Mouse (Mus musculus) forebrain, embryonic 15.5 days (tissue): ENCODE data around the gene Oas1g. TPM values are rescaled to one million over a fixed set of nuclear protein-coding genes. Genes with fewer than 3 reads are reported as not detected.

Experiments used
- ATAC-seq: fragments of 200-750 bp; cut with Nextera tagmentation; replicated peaks from 2 replicates; pipeline ENCODE4 v1.8.0; 2017; ENCODE audit warnings: mild to moderate bottlenecking, moderate TSS enrichment, moderate library complexity
- H3K27ac ChIP-seq: fragments of 300-500 bp; sonication (generic); replicated peaks from 2 replicates; pipeline ENCODE4 v1.5.1; 2015; ENCODE audit warnings: mild to moderate bottlenecking, inconsistent platforms
- H3K27me3 ChIP-seq: fragments of 300-500 bp; sonication (generic); 2 replicates; pipeline ENCODE4 v1.6.1; 2015; ENCODE audit warnings: inconsistent platforms
- H3K36me3 ChIP-seq: fragments of 300-500 bp; sonication (generic); 2 replicates; pipeline ENCODE4 v1.6.1; 2015; ENCODE audit warnings: mild to moderate bottlenecking, inconsistent platforms
- H3K4me1 ChIP-seq: fragments of 300-500 bp; sonication (generic); 2 replicates; pipeline ENCODE4 v1.6.1; 2015; ENCODE audit warnings: inconsistent platforms
- H3K4me2 ChIP-seq: fragments of 300-500 bp; sonication (generic); replicated peaks from 2 replicates; pipeline ENCODE4 v1.6.1; 2015; ENCODE audit warnings: mild to moderate bottlenecking, inconsistent platforms
- H3K4me3 ChIP-seq: fragments of 300-500 bp; sonication (generic); 2 replicates; pipeline ENCODE4 v1.5.1; 2015; ENCODE audit warnings: mild to moderate bottlenecking, inconsistent platforms
- H3K9ac ChIP-seq: fragments of 300-500 bp; sonication (generic); replicated peaks from 2 replicates; pipeline ENCODE4 v1.6.1; 2015; ENCODE audit warnings: mild to moderate bottlenecking, inconsistent platforms
- H3K9me3 ChIP-seq: fragments of 300-500 bp; sonication (generic); 2 replicates; pipeline ENCODE4 v1.6.1; 2016; ENCODE audit warnings: inconsistent platforms
- WGBS: fragments of 180-500 bp; shearing (Covaris S2); methylation state at CpG from one replicate; pipeline ENCODE4 v1.1.7; 2015; ENCODE audit warnings: mixed read lengths; 5-methylcytosine and 5-hydroxymethylcytosine counted together
- microRNA-seq: library from miRNA; unstranded; fragments of <30 nt; microRNA quantifications from one replicate; pipeline ENCODE4, GENCODE M21; 2016
- polyA plus RNA-seq: library from polyadenylated mRNA; unstranded; fragments of >200 nt; fragmentation: Nextera tagmentation; extraction: Ambion mirVana; gene quantifications from 2 replicates; pipeline ENCODE4 v1.2.1, GENCODE M21; 2015

Gene Oas1g
- polyA plus RNA-seq, 1 experiment from 2014 or later: 0.09 TPM

DNA sequence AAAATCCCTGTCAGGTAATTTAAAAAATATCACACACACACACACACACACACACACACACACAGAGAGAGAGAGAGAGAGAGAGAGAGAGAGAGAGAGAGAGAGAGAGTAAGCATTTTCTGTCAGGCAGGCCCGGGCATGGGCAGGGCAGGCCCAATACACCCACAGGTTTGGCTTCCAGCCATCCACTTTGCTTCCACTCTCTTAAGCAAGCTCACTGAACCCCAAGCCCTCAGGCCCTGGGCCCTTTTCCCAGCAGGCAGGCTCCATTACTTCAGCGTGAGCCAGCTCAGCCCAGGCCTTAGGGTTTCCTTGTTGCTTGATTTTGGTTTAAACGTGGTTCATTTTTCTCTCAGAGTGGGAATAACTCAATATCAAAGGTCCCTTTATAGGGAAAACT is 42.7 kb downstream of the Oas1g start:
- Histone ChIP-seq H3K9me3 (no peaks in the 10 kb centered on the region), H3K36me3 (no peaks in the 10 kb centered on the region), H3K27ac (peak overlapping the region; percentile 51), H3K27me3 (no peaks in the 10 kb centered on the region), H3K9ac (no peak overlapping the region), H3K4me1 (0 out of 2 replicates have a peak, but pooled peaks cover 2% of the 10 kb centered on the region), H3K4me3 (no peak overlapping the region), H3K4me2 (no peak overlapping the region)
- 47% methylated on average over 3 of the region's 3 CpGs for WGBS
- peak; percentile 57; the same call in 1 of the 2 replicates for ATAC-seq

DNA sequence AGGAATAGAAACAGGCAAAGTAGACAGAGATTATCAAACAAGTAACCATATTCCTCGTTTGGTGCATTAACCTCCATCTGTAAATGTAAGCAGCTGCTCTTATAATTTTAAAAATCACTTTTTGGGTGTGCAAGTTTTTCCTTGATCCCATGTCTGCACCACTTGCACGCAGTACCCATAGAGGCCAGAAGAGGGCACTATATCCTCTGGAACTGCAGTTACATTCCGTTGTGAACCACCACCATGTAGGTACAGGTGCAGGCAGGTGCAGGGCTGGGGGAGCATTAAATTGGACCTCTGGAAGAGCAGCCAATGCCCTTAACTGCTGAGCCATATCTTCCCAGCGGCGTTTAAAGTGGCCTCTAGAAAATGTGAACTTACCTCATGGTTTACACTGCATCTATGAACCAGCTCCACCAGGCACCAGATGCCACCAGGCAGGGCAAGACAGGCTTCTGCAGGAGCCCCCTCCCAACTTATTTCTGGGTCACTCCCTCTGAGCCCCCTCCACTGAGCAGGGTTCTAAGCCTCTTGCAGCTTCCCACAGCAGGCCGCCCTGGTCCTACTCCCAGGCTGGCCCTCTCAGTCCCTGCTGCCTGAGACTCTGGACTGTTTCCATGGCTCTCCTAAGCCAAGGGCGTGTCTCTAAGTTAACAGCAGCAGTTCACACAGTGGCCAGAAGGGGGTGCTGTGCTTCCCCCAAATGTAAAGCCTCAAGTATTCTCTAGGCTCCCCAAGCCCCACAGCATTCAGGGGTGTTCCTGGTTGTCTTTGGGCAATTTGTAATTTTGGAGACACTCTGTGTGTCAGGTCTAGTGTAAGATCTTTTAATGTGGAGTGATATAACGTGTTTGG is 50.5 kb downstream of the Oas1g start:
- H3K4me3 ChIP-seq: no peak overlapping the region
- WGBS: 11% methylated on average over 8 of the region's 8 CpGs
- H3K27me3 ChIP-seq: no peaks in the 10 kb centered on the region
- no peak overlapping the region for H3K9ac ChIP-seq
- H3K4me2 ChIP-seq: no peak overlapping the region
- ATAC-seq: no peak
- no peaks in the 10 kb centered on the region for H3K36me3 ChIP-seq
- no peaks in the 10 kb centered on the region for H3K9me3 ChIP-seq
- no peak overlapping the region for H3K27ac ChIP-seq
- H3K4me1 ChIP-seq: peaks cover 11% of the 10 kb centered on the region

DNA sequence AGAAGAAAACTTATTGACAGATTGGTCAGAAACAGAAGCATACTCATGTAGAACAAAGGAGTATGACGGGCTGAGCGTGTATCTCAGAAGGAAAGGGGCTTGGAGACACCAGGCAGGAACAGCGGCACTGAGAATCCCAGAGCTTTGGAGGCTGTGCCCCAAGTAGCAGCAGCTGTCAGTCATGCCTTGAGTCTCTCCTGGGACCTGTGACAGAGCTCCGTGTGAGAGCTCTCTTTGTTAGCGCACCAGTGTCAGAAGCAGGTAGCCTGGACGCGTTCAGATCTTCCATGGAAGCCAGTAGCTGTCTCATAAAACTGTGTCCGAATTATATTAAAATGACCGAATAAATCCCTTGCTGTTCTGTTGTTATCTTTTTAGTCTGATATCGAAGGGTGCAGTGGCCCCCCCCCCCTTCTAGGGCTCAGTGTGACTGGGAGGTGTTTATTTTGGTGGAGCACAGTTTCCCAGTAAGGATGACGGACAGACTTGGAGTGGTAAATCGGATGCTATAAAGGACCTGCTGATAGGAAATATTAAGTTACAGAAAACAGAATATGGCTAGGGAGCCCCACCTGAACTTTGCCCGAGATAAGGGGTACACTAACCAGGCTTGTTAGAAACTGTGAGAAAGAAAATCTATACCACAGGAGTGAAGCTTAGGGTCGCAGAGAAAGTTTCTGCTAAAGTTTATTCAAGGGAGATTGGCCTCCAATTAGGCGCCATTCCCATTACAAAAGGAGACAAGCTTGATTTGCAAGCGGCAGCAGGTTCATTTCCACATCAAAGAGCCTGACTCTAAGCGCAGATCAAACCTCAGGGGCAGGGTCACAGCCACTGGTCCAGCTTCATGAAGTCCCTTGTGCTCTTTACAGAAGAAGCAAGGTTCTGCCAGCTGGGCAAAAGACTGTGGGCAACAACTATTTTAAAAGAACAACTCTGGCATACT is 53.8 kb downstream of the Oas1g start:
- Histone ChIP-seq H3K9me3 (no peaks in the 10 kb centered on the region), H3K27me3 (no peaks in the 10 kb centered on the region), H3K27ac (no peak overlapping the region), H3K4me2 (peak overlapping the region; percentile 22), H3K4me1 (peaks cover 11% of the 10 kb centered on the region), H3K4me3 (no peak overlapping the region), H3K9ac (no peak overlapping the region), H3K36me3 (no peaks in the 10 kb centered on the region)
- no peak for ATAC-seq
- WGBS: 7% methylated on average over 17 of the region's 17 CpGs

DNA sequence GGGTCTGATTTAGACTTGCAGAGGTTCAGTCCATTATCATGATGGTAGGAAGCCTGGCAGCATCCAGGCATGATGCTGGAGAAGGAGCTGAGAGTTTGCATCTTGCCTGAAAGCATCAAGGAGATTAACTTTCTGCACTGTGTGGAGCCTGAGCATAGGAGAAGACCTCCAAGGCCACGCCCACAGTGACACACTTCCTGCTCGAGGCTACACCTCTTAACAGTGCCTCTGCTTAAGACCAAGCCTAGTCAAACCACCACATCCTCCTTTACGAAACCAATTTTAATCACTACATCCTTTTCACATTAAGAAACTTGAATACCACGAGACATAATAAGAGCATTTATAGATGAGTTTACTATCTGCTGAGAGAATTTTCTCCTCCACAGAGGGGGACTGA is 56.4 kb downstream of the Oas1g start:
- H3K36me3 ChIP-seq: no peaks in the 10 kb centered on the region
- peaks cover 11% of the 10 kb centered on the region for H3K4me1 ChIP-seq
- no peak overlapping the region for H3K4me3 ChIP-seq
- no peak overlapping the region for H3K27ac ChIP-seq
- no peak overlapping the region for H3K4me2 ChIP-seq
- no peaks in the 10 kb centered on the region for H3K9me3 ChIP-seq
- 82% methylated on average over 4 of the region's 4 CpGs for WGBS
- H3K27me3 ChIP-seq: no peaks in the 10 kb centered on the region
- no peak for ATAC-seq
- no peak overlapping the region for H3K9ac ChIP-seq

Small RNAs within 50 kb of the gene (microRNA-seq; reads per million reads assigned to microRNA genes)
- gene Gm22907: not detected

Other genes starting within 250 kb of the Oas1g start
- 2.7 and 4.2 TPM in 2 replicates for gene Rasal1, start 238.8 kb downstream of the Oas1g start, polyA plus RNA-seq
- 48.2 and 52.8 TPM in 2 replicates for gene Dtx1, start 175.7 kb downstream of the Oas1g start, polyA plus RNA-seq
- 0.08 and 0.14 TPM in 2 replicates for gene Oas2, start 137.8 kb downstream of the Oas1g start, polyA plus RNA-seq
- 0.22 and 0.40 TPM in 2 replicates for gene Oas3, start 110.0 kb downstream of the Oas1g start, polyA plus RNA-seq
- gene Oas1e, start 92.1 kb downstream of the Oas1g start, polyA plus RNA-seq: 0.26 TPM in 1 of 2 replicates, not detected in the other
- gene Oas1c, start 75.1 kb downstream of the Oas1g start, polyA plus RNA-seq: 0.20 and 0.41 TPM in 2 replicates
- gene Oas1f, start 40.2 kb downstream of the Oas1g start, polyA plus RNA-seq: not detected in 2 replicates
- gene Oas1h, start 26.2 kb downstream of the Oas1g start, polyA plus RNA-seq: not detected in 2 replicates
- gene Oas1a, start 19.9 kb upstream of the Oas1g start, polyA plus RNA-seq: 0.45 and 0.89 TPM in 2 replicates
- gene Oas1d, start 26.9 kb upstream of the Oas1g start, polyA plus RNA-seq: 0.18 TPM in 1 of 2 replicates, not detected in the other
- 21.1 and 21.3 TPM in 2 replicates for gene Rph3a, start 122.5 kb upstream of the Oas1g start, polyA plus RNA-seq